8 mouse cellular contexts compared by ENCODE assay signal in genomic region chr3:138442203-138442602, GRCm38 (mm10). TPM values are rescaled to one million over a fixed set of nuclear protein-coding genes. Genes with fewer than 3 reads are reported as not detected.
A peak's percentile ranks its signal among the peaks of the same experiment; 100 is the strongest.
DNase-seq lines count a peak whose midpoint lies in the region; ATAC-seq and TF ChIP-seq lines count a peak whose summit lies in the region.

No protein-coding gene starts in this region.

- peak overlapping the region; percentile 32; the same call in 1 of the 2 replicates for H3K27ac ChIP-seq in heart, adult 2 months
- peak overlapping the region; percentile 7; the same call in 1 of the 2 replicates for H3K27ac ChIP-seq in CH12.LX (ENCODE audit: insufficient read depth, low read depth)
- peak overlapping the region; percentile 91; the same call in 1 of the 2 replicates for H3K27ac ChIP-seq in forebrain, postnatal 0 days (ENCODE audit: low read depth, low read length)
- peak overlapping the region; percentile 31; the same call in 1 of the 2 replicates for H3K27ac ChIP-seq in macrophage

- peak overlapping the region; percentile 83 for H3K4me3 ChIP-seq in heart, adult 2 months
- H3K4me3 ChIP-seq in CH12.LX (replicated peaks in 1 of 3; ENCODE audit: low read depth in 2 of 3, low read length in 2 of 3, poor library complexity in 1 of 3) (peak overlapping the region; percentile 77 to 92 (median 85)), macrophage (ENCODE audit: inconsistent target) (peak overlapping the region; percentile 59)
- H3K4me3 ChIP-seq in forebrain, postnatal 0 days (ENCODE audit: low read depth, low read length) = peak overlapping the region; percentile 85

- TF ChIP-seq POLR2A in heart, adult 2 months (IDR thresholded peaks at IDR 0.05; ENCODE audit: insufficient read depth, low read depth, low read length) = no peak
- TF ChIP-seq POLR2A in CH12.LX (IDR thresholded peaks at IDR 0.05; ENCODE audit: low read depth, low read length) = no peak

- ATAC-seq in forebrain, postnatal 0 days = no peak

- 3% methylated on average over 9 of the region's 9 CpGs for WGBS in heart, adult 2 months
- under 1% methylated on average over 9 of the region's 9 CpGs for WGBS in forebrain, postnatal 0 days
- 0% methylated on average over 9 of the region's 9 CpGs for WGBS in macrophage (ENCODE audit: missing documents)

- TF ChIP-seq EP300 in heart, adult 2 months (IDR thresholded peaks at IDR 0.05; ENCODE audit: insufficient read depth, low read depth, low read length) = no peak
- no peak; the same call in 1 of the 2 replicates for TF ChIP-seq EP300 in CH12.LX (IDR thresholded peaks at IDR 0.05; ENCODE audit: low read length)

- peaks cover 2% of the 10 kb centered on the region; the same call in 1 of the 2 replicates for H3K4me1 ChIP-seq in heart, adult 2 months (ENCODE audit: control insufficient read depth, insufficient read depth, low read length)
- peaks cover 7 to 25% of the 10 kb centered on the region in 2 experiments; a peak in 3 of 4 replicates for H3K4me1 ChIP-seq in CH12.LX (ENCODE audit: control insufficient read depth in 1 of 2, insufficient read depth in 2 of 2)
- peaks cover 8% of the 10 kb centered on the region; the same call in 1 of the 2 replicates for H3K4me1 ChIP-seq in forebrain, postnatal 0 days (ENCODE audit: insufficient read depth)

- dilution Hi-C loops in CH12.LX (cut with MboI; ENCODE audit: extremely low pct_ligation_motif_present, extremely low pct_unique_long_range_greater_than_20kb, low sequenced_read_pairs) = no loop called here

- no peak for TF ChIP-seq CTCF in heart, adult 2 months (IDR thresholded peaks at IDR 0.05)
- no peak for TF ChIP-seq CTCF in CH12.LX (conservative IDR thresholded peaks at IDR 0.05 in 1 of 2, IDR thresholded peaks at IDR 0.05 in 1 of 2; ENCODE audit: low read depth in 2 of 2, low read length in 2 of 2)
- TF ChIP-seq CTCF in forebrain, postnatal 0 days (IDR thresholded peaks at IDR 0.05; ENCODE audit: low read depth) = no peak; the same call in none of the 2 replicates

- DNase-seq in heart, adult 2 months = no peak
- no peak for DNase-seq in heart, adult 11 months
- DNase-seq in CH12.LX (ENCODE audit: extremely low read depth) = no peak
- DNase-seq in forebrain, postnatal 0 days = no peak
- no peak for DNase-seq in right cerebral cortex, postnatal 14 days
- no peak for DNase-seq in embryo, embryonic 11 days
- no peak for DNase-seq in cerebellum, adult 9-10 months

- peak overlapping the region; percentile 32 for H3K9ac ChIP-seq in heart, adult 2 months (ENCODE audit: low read depth, low read length)
- peak overlapping the region; percentile 91 for H3K9ac ChIP-seq in CH12.LX (ENCODE audit: insufficient read depth, low read depth)
- peak overlapping the region; percentile 90 for H3K9ac ChIP-seq in forebrain, postnatal 0 days

- in situ Hi-C loops in CH12.LX (cut with MboI; ENCODE audit: low pct_ligation_motif_present, low pct_unique_long_range_greater_than_20kb, low sequenced_read_pairs) = loop anchor here (25.0 kb wide), 2 partner anchors 480 to 655 kb away; no protein-coding TSS in a partner anchor

- no peaks in the 10 kb centered on the region for H3K79me2 ChIP-seq in heart, adult 2 months (replicated peaks; ENCODE audit: control insufficient read depth, insufficient read depth, low read length)
- H3K79me2 ChIP-seq in CH12.LX (replicated peaks; ENCODE audit: control insufficient read depth, extremely low read depth, insufficient read depth, poor library complexity, severe bottlenecking) (peaks cover 22% of the 10 kb centered on the region), macrophage (ENCODE audit: inconsistent target) (peaks cover 23% of the 10 kb centered on the region)

- no peaks in the 10 kb centered on the region for H3K36me3 ChIP-seq in heart, adult 2 months (ENCODE audit: control insufficient read depth, insufficient read depth, low read length)
- peaks cover 25 to 30% of the 10 kb centered on the region in 2 experiments for H3K36me3 ChIP-seq in CH12.LX (replicated peaks in 1 of 2; ENCODE audit: control insufficient read depth in 1 of 2, insufficient read depth in 1 of 2, low read length in 1 of 2)
- peaks cover 11% of the 10 kb centered on the region for H3K36me3 ChIP-seq in forebrain, postnatal 0 days (ENCODE audit: insufficient read depth)
- peaks cover 6% of the 10 kb centered on the region for H3K36me3 ChIP-seq in macrophage (ENCODE audit: inconsistent target)

- no peaks in the 10 kb centered on the region for H3K27me3 ChIP-seq in heart, adult 2 months (ENCODE audit: control insufficient read depth, insufficient read depth, low read length)
- H3K27me3 ChIP-seq in CH12.LX (replicated peaks) = no peaks in the 10 kb centered on the region
- no peaks in the 10 kb centered on the region for H3K27me3 ChIP-seq in forebrain, postnatal 0 days (ENCODE audit: insufficient read depth, low read length)

- H3K4me2 ChIP-seq in CH12.LX (ENCODE audit: insufficient read depth, low read depth, poor library complexity, severe bottlenecking) = peak overlapping the region; percentile 97
- H3K4me2 ChIP-seq in forebrain, postnatal 0 days (ENCODE audit: low read depth) = peak overlapping the region; percentile 89

- no peaks in the 10 kb centered on the region for H3K9me3 ChIP-seq in CH12.LX (replicated peaks; ENCODE audit: low read length)
- H3K9me3 ChIP-seq in forebrain, postnatal 0 days (ENCODE audit: low read length) = no peaks in the 10 kb centered on the region

- TF ChIP-seq RAD21 in CH12.LX (IDR thresholded peaks at IDR 0.05; ENCODE audit: low read depth, low read length) = no peak

- intact Hi-C loops in heart, adult 2 months (cut with DNase I) = loop anchor here (2.0 to 10.0 kb wide), 3 partner anchors 47 to 577 kb away; partner anchors contain the start of genes Dnajb14, Eif4e, H2afz and Metap1

TF ChIP-seq in CH12.LX, 34 proteins besides CTCF, POLR2A, EP300 and RAD21:
- TF ChIP-seq JUN (IDR thresholded peaks at IDR 0.05; ENCODE audit: insufficient read depth, low read depth, low read length) (no peak), KAT2A (IDR thresholded peaks at IDR 0.05; ENCODE audit: insufficient replicate concordance, low read length) (no peak), GABPA (IDR thresholded peaks at IDR 0.05; ENCODE audit: insufficient replicate concordance, low read depth, low read length) (no peak), MYC (IDR thresholded peaks at IDR 0.05; ENCODE audit: low read depth, low read length) (no peak), ELF1 (IDR thresholded peaks at IDR 0.05; ENCODE audit: low read depth, low read length) (no peak), MAFK (IDR thresholded peaks at IDR 0.05; ENCODE audit: insufficient replicate concordance, low read length) (no peak; the same call in 1 of the 2 replicates), MXI1 (IDR thresholded peaks at IDR 0.05; ENCODE audit: low read depth, low read length) (no peak), TCF12 (IDR thresholded peaks at IDR 0.05; ENCODE audit: low read depth, low read length) (no peak), UBTF (IDR thresholded peaks at IDR 0.05; ENCODE audit: low read depth, low read length) (no peak; the same call in 1 of the 2 replicates), POLR2AphosphoS2 (IDR thresholded peaks at IDR 0.05; ENCODE audit: low read depth, low read length) (no peak), TBP (conservative IDR thresholded peaks at IDR 0.05; ENCODE audit: low read depth, low read length) (no peak), MAX (IDR thresholded peaks at IDR 0.05; ENCODE audit: low read length) (no peak), NRF1 (IDR thresholded peaks at IDR 0.05; ENCODE audit: low read depth, low read length) (no peak), USF1 (IDR thresholded peaks at IDR 0.05; ENCODE audit: low read depth, low read length) (no peak), USF2 (conservative IDR thresholded peaks at IDR 0.05; ENCODE audit: low read depth, low read length) (no peak; the same call in 1 of the 2 replicates), NELFE (IDR thresholded peaks at IDR 0.05; ENCODE audit: low read depth, low read length) (no peak)

RNA-seq across cellular contexts. Expression of gene Adh5, which starts 0.7 kb away (rescaled TPM):
- 10 to 100 TPM; 74.1 to 82.3 TPM for total RNA-seq in heart, adult 2 months (2021)
- 40.7 and 72.7 TPM in 2 replicates for polyA plus RNA-seq in heart, adult 2 months (2012; rRNA removed)
- total RNA-seq in CH12.LX (2012; rRNA removed) = 384 TPM in 2 replicates
- 468 and 489 TPM in 2 replicates for total RNA-seq in CH12.LX (2014; rRNA removed)
- polyA plus RNA-seq in CH12.LX (2012; ENCODE audit: insufficient read length, low read depth) = 487 and 508 TPM in 2 replicates
- total RNA-seq in forebrain, postnatal 0 days (2014; rRNA removed) = 150 and 168 TPM in 2 replicates
- 230 and 273 TPM in 2 replicates for polyA plus RNA-seq in forebrain, postnatal 0 days (2015; fragmentation: Nextera tagmentation; extraction: Ambion mirVana)
- 10 to 100 TPM in 21 of 26 experiments, 1 to 10 TPM in 5; 6.1 to 50.1 (median 23.7) TPM for total RNA-seq in macrophage (2018; cell fraction: chromatin; rRNA removed)
- total RNA-seq in macrophage (2018; cell fraction: cytosol; rRNA removed) = 10 to 100 TPM; 57.0 to 86.0 (median 71.7) TPM
- total RNA-seq in macrophage (2018; cell fraction: nucleus; rRNA removed) = 10 to 100 TPM; 15.9 to 57.8 (median 32.3) TPM
- polyA plus RNA-seq in macrophage (2018) = 51.7 to 94.7 TPM (median 76.1 TPM) in 3 replicates

RNA-seq across cellular contexts. Expression of gene Adh4, which starts 26.9 kb away (rescaled TPM):
- total RNA-seq in heart, adult 2 months (2021) = not detected
- polyA plus RNA-seq in heart, adult 2 months (2012; rRNA removed) = not detected in 2 replicates
- total RNA-seq in CH12.LX (2012; rRNA removed) (0.21 and 0.25 TPM in 2 replicates), CH12.LX (2014; rRNA removed) (not detected in 2 replicates)
- polyA plus RNA-seq in CH12.LX (2012; ENCODE audit: insufficient read length, low read depth) (not detected in 2 replicates), macrophage (2018) (not detected in 3 replicates)
- not detected in 2 replicates for total RNA-seq in forebrain, postnatal 0 days (2014; rRNA removed)
- polyA plus RNA-seq in forebrain, postnatal 0 days (2015; fragmentation: Nextera tagmentation; extraction: Ambion mirVana) = not detected in 2 replicates
- total RNA-seq in macrophage (2018; cell fraction: chromatin; rRNA removed) = not detected
- not detected for total RNA-seq in macrophage (2018; cell fraction: cytosol; rRNA removed)
- not detected for total RNA-seq in macrophage (2018; cell fraction: nucleus; rRNA removed)

RNA-seq across cellular contexts. Expression of gene Metap1, which starts 47.1 kb away (rescaled TPM):
- 10 to 100 TPM; 34.5 to 39.1 TPM for total RNA-seq in heart, adult 2 months (2021)
- 21.3 and 37.3 TPM in 2 replicates for polyA plus RNA-seq in heart, adult 2 months (2012; rRNA removed)
- total RNA-seq in CH12.LX (2012; rRNA removed) (77.9 and 97.6 TPM in 2 replicates), CH12.LX (2014; rRNA removed) (163 and 183 TPM in 2 replicates)
- polyA plus RNA-seq in CH12.LX (2012; ENCODE audit: insufficient read length, low read depth) (143 and 154 TPM in 2 replicates), macrophage (2018) (20.2 to 38.0 TPM (median 29.5 TPM) in 3 replicates)
- 61.8 and 66.9 TPM in 2 replicates for total RNA-seq in forebrain, postnatal 0 days (2014; rRNA removed)
- polyA plus RNA-seq in forebrain, postnatal 0 days (2015; fragmentation: Nextera tagmentation; extraction: Ambion mirVana) = 43.0 and 50.2 TPM in 2 replicates
- 100 to 1,000 TPM in 9 of 26 experiments, 10 to 100 TPM in 17; 45.8 to 159 (median 88.1) TPM for total RNA-seq in macrophage (2018; cell fraction: chromatin; rRNA removed)
- total RNA-seq in macrophage (2018; cell fraction: cytosol; rRNA removed) = 10 to 100 TPM; 16.3 to 28.3 (median 23.1) TPM
- total RNA-seq in macrophage (2018; cell fraction: nucleus; rRNA removed) = 100 to 1,000 TPM in 1 of 26 experiments, 10 to 100 TPM in 25; 29.1 to 111 (median 68.4) TPM

Comparison
In these comparisons a context has a peak if more than half of its experiments do, and no peak if none do; other contexts are left out.
1. H3K27ac ChIP-seq: peak in every context shown above with its lines; median percentile 91 in forebrain, postnatal 0 days; 32 in heart, adult 2 months; 31 in macrophage; 7 in CH12.LX.
2. H3K9ac ChIP-seq: peak in every context shown above with its lines; median percentile 91 in CH12.LX; 90 in forebrain, postnatal 0 days; 32 in heart, adult 2 months.